Mouse (Mus musculus) gastrocnemius, adult 8-10 months (tissue): ENCODE results near the gene Syt16. TPM values are rescaled to one million over a fixed set of nuclear protein-coding genes. Genes with fewer than 3 reads are reported as not detected.

Experiments used
- DNase-seq, 2 experiments: peaks; one replicate each; pipeline ENCODE4 v3.0.0; 2022; ENCODE audit warnings: low spot score in 2 of 2
- total RNA-seq, 4 experiments: library from RNA; stranded (reverse); gene quantifications; 2 replicates each; pipeline ENCODE4 v1.2.4; 2022

The Syt16 gene
- total RNA-seq, 4 experiments from 2014 or later: not detected

- DNase-seq: no peak
These were observed 306.2 kb downstream of the Syt16 start for GRCm38 (mm10) chr12:74303418-74304294.

- no peak for DNase-seq
These were observed 315.1 kb downstream of the Syt16 start for GRCm38 (mm10) chr12:74312611-74313010.

- no peak for DNase-seq
These were observed 317.8 kb downstream of the Syt16 start for GRCm38 (mm10) chr12:74315221-74315620.

- no peak for DNase-seq
These were observed 319.0 kb downstream of the Syt16 start, which contains the start of gene Gm11042 for GRCm38 (mm10) chr12:74316344-74316973. TSS of gene Gm11042 (minus strand) at chr12:74316394.

- DNase-seq: peak in 1 of 2 experiments; percentile 27
These were observed 319.7 kb downstream of the Syt16 start for GRCm38 (mm10) chr12:74316989-74317759.

GRCm38 (mm10) chr12:74320318-74320717 lies 322.9 kb downstream of the Syt16 start:
- peak; percentile 11 to 15 for DNase-seq

GRCm38 (mm10) chr12:74321981-74322380 lies 324.5 kb downstream of the Syt16 start:
- no peak for DNase-seq

Other genes starting within 250 kb of the Syt16 start
- gene Hif1a, start 96.3 kb upstream of the Syt16 start, total RNA-seq: 10 to 100 TPM; 13.1 to 16.9 (median 13.7) TPM
- gene Gm49321, start 60.0 kb upstream of the Syt16 start, total RNA-seq: 1 to 10 TPM; 2.5 to 3.7 (median 3.3) TPM
- gene Snapc1, start 33.2 kb upstream of the Syt16 start, total RNA-seq: 1 to 10 TPM; 3.2 to 6.3 (median 4.6) TPM